Mouse (Mus musculus): ENCODE measurements around the gene Creb3l4.
"Not testable (repeated sequence)": the region's sequence is repeated elsewhere in the genome, so short reads cannot be mapped to it uniquely, and the experiment has no call there.

Gene Creb3l4

DNA sequence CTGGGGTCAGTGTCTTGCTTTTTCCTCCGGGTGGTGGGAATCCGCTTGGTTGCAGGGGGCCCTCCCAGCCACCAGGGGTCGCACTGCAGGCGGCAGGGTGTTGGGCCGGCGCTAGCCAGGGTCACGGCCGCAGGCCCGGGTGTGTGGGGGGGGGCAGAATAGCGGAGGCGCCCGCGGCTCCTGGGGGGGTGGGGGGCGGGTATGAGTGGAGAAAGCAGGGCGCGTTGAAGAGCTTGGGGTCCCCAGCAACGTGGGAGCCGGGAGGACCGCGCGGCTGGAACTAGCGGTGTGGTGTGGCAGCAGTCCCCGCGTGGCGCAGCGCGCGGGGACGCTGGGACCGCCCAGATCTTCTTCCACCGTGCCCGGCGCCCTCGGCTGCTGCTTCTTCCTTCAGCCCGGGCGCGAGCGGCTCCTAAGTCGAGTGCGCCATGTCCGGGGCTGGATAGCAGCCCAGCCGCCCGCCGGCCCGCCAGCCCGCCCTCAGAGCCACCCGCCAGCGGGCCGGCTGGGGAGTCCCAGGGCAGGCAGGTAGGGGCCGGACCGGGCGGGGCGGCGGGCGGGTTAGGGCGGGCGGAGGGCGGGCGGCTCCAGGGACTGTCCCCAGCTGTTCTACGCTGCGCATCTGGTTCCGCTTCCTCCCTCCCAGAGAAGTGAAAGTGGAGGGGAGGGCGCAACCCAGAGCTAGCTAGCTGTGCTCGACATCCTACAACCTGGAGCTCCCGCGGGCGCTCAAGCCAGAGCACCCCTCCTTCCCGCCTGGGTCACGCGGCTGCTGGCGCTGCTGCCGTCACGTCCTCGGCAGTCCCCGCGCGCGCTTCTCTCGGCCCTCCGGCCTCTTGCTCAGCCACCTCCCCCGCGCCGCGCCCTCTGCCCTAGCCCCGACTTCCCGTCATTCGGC lies 22.0 kb upstream of the Creb3l4 start, which contains the start of gene Dennd4b:
TSS of gene Dennd4b (plus strand) at position 152 of the 898 bp plus-strand sequence.
- peak; percentile 97 for DNase-seq (ENCODE audit: low spot score)

DNA sequence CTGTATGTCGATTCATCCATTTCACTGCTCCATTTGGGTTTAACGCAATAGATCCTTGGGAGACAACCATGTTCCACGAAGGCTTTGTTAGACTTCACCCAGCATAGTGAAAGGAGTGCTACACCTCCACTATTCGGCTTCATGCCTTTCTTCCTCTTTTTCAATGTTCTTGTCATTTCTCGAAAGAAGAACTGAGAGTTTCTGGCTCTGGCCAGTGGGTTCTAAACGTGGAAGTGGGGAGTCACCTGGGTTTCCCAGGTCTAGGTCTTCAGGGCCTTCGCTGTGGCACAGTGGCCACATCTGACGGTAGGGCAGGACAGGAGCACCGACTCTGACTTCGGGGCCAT lies 21.3 kb upstream of the Creb3l4 start:
- no peak for DNase-seq (ENCODE audit: low spot score)

DNA sequence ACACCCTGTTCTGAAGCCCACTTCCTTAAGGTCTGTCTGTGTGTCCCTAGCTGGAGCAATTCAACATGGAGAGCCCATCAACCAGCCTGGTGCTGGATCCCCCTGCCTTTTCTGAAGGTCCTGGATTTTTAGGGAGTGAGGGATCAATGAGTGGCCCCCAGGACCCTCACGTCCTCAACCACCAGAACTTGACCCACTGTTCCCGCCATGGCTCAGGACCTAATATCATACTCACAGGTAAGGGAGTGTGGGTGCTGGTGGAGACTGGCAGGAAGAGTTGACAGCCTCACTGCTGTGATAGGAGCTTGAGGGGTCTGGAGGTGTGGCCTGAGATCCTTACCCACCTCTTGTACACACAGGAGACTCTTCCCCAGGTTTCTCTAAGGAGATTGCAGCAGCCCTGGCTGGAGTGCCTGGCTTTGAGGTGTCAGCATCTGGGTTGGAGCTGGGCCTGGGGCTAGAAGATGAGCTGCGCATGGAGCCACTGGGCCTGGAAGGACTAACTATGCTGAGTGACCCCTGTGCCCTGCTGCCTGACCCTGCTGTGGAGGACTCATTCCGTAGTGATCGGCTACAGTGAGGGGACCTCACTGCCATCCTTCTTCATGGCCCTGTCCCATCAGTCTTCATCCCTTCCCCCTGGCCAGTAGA lies 19.9 kb upstream of the Creb3l4 start:
- DNase-seq (ENCODE audit: low spot score), result no peak

DNA sequence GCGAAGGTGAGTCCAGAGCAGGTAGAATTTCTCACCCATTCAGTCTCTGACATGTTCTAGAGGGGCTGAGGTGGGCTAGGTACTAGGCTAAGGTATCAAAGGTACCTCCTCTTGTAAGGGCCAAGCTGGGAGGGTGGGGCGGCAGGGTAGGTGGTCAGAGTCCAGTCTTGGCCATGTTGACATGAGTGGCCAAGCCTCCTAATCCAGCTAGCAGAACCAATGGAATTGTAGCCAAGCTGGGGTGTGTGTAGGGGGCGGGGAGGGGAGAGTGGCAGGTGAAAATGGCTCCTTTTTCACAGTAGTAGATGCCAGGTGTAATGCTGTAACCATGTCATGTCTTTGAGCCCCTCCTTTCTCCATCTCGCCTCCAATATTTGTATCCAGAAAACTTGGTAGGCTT lies 15.2 kb upstream of the Creb3l4 start:
- DNase-seq (ENCODE audit: low spot score), result no peak

DNA sequence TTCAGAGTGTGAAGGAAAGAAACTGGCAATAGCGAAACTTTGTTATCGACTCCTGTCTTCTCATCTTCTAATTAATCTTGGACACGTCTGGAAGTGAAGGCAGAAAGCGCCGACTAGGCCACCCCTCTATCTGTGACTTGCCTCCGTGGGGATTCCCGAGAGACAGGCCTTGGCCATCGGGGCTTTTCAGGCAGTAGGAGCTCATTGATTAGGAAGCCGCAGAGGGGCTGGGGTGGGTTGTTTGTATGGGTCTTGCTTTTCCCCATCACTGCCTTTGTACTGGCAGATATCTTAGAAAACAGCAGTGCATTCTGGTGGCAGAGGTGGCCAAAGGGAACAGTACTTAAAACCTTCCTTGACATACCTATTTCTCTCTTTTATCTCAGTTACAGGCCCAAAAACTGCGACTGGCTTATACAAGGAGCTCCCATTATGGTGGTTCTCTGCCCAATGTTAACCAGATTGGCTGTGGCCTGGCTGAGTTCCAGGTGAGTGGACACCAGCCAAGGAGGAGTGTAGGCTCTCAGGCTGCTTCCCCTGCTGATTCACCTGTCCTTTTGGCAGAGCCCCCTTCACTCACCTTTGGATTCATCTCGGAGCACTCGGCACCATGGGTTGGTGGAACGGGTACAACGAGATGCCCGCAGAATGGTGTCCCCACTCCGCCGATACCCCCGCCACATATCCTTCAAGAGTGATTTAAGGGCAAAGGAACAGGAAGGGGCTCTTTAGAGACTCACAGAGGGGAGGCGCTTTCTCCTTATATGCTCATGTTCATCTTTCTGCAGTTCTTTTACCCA lies 13.6 kb upstream of the Creb3l4 start:
- no peak for DNase-seq (ENCODE audit: low spot score)

DNA sequence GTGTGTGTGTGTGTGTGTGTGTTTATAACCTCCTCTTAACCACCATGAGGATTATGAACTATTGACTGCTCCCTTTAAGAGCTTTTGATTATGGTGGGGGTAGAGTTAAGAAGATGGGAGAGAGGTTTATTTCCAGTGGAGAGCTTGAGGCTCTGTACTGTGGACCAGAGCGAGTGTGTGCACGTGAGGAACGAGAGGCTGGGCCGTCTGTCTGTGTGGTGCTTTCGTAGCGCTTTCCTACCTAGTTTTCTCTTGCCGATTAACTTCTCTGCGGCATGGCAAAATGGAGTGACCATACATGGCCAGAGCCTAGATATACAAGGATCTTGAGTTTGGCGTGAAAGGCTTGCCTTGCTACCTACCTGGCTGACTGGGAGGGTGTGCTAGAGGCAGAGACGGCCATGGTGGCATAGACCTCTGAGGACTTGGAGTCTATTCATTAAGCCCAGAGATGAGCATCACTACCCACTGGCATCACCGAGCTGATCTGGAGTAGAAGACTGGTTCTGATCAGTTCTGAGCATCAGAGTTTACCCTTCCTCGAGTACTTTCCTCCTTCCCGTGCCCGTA lies 12.6 kb upstream of the Creb3l4 start:
- DNase-seq (ENCODE audit: low spot score), result no peak

DNA sequence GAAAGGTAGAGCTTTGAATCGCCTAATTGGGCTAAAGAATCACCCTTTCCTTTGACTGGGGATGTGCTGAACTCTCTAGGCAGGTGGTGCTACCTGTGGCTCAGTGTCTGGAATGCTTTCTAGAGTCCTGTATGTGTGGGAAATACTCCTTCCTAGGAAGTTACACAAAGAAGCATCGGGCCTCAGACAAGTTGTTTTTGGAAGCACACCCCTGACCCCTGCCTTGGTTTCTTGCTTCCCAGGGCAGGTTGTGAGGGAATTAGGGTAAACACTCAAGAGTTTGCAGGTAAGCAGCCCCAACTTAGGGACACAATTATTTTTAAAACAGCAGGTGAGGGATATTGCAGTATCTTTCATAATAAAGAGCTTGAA lies 11.9 kb upstream of the Creb3l4 start:
- DNase-seq (ENCODE audit: low spot score), result no peak

DNA sequence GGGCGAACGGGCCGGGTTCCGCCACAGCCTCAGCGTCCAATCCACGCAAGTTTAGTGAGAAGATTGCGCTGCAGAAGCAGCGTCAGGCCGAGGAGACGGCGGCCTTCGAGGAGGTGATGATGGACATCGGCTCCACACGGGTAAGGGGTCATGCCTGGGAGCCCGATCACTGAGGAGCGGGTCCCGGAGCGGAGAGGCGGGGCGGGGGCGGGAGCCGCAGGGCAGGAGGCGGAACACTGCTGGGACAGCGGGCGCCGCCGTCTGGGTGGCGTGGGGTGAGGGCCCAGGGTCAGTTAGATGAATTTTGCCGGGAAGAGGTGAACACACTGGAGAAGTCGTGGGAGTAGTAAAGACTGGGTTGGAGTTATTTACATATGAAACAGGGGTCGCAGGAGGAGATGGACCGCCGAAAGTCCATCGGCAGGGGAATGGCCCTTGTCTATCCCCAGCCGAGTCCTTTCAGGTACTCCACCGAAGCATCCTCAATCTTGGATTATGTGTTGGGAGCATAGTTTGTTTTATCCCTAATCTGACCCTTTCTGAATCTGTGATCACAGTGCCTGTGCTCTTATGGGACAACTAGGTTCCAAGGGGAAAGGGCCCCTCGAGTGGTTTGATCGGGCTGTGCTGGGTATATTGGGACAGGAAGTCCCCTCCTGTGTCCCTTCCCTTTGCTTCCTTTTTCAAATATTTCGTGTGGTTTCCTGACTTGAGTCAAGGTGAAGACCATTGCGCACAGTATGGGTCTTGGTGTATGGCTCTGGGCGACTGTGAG lies 11.3 kb upstream of the Creb3l4 start:
- DNase-seq (ENCODE audit: low spot score), result no peak

DNA sequence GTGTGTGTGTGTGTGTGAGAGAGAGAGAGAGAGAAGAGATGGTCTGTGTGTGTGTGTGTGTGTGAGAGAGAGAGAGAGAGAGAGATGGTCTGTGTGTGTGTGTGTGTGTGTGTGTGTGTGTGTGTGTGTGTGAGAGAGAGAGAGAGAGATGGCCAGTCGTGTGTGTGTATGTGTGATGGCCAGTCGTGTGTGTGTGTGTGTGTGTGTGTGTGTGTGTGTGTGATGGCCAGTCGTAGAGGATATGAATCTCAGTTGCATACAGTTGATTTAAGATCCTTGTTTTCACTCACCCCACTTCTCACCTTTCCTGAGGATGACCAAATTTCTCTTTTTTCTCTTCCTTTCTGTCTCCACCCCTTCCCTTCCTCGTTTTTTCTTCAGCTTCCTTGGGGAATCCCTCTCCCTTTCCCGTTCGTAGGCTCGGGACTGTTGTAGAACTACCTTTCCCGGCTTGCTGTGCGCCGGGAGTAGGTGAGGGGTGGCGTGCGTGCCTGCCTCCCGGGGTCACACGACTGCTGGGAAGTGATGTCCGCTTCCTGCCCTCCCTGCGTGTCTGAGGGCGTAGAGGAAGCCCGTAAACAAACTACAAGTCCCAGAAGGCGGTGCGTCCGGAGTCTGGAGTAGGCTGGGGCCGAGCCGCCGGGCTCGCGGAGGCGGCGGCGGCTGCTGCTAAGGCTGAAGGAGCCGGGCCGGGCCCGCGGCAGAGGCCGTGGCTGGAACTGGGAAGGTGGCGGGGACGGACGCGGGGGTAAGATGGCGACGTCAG lies 10.5 kb upstream of the Creb3l4 start, which contains the start of gene Crtc2:
TSS of gene Crtc2 (plus strand) at position 511 of the 766 bp plus-strand sequence.
- DNase-seq (ENCODE audit: low spot score), result peak; percentile 90

DNA sequence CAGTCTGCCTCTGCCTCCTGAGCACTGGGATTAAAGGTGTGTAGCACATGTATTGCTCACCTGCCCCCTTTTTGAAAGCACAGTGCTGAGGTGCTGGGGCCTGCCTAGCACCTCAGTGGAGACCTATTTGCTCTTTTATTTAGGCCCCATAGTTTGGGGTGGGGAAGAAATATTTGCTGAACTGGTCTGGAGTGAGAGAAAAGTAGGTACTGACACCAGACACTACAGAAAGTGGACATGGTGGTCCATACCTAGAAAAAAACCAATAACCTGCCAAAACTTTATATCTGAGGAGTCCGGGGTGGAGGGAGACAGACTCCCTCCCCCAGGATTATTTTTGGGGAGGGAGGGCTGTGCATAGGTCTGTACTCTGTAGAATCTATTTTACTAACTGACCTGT lies 9.9 kb upstream of the Creb3l4 start:
- not testable (repeated sequence) for DNase-seq (ENCODE audit: low spot score)

DNA sequence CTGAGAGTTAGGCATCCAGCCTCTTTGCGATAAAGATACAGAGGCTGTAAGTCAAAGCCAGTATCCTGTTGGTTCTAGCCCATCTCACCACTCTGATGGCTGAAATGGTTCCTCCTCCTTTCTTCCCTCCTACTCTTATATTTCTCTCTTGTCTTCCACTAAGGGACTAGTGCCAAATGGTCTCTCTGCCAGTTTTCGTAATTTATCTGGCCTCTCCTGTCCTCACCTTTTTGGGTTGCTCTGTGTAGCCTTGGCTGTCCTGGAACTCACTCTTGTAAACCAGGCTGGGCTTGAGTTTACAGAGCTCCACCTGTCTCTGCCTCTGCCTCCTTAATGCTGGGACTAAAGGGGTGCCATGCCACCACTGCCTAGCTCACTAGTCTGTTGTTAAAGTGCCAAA lies 9.3 kb upstream of the Creb3l4 start:
- not testable (repeated sequence) for DNase-seq (ENCODE audit: low spot score)

DNA sequence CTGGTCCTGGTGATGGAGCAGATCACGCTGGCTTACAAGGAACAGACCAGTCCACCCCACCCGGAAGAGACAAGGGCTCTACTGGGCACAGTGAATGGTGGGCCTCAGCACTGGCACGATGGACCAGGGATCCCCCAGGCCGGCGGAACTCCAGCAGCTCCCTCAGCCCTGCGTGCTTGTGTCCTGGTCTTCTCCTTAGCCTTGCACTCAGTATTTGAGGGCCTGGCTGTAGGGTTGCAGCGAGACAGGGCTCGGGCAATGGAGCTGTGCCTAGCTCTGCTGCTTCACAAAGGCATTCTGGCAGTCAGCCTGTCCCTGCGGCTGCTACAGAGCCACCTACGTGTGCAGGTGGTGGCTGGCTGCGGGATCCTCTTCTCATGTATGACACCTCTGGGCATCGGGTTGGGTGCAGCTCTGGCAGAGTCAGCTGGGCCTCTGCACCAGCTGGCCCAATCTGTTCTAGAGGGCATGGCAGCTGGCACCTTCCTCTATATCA lies 8.5 kb upstream of the Creb3l4 start:
- not testable (repeated sequence) for DNase-seq (ENCODE audit: low spot score)

DNA sequence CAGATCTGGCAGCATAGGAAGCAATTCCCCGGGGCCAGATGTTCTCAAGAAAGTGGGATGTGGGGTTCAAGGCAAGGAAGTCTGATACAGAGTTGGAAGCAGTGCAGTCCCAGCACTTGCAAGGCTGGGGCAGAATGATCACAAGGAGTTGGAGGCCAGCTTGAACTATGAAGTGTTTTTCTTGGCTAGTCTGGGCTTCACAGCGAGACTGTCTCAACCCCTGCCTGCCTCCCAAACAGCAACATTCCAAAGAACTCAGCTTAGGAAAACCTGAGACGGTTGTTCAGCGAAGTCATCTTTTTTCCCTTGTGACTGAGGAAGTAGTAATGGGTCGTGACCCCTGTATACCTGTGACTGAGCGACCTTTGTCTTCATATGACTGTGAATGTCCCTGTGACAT lies 7.5 kb upstream of the Creb3l4 start:
- DNase-seq (ENCODE audit: low spot score), result no peak

DNA sequence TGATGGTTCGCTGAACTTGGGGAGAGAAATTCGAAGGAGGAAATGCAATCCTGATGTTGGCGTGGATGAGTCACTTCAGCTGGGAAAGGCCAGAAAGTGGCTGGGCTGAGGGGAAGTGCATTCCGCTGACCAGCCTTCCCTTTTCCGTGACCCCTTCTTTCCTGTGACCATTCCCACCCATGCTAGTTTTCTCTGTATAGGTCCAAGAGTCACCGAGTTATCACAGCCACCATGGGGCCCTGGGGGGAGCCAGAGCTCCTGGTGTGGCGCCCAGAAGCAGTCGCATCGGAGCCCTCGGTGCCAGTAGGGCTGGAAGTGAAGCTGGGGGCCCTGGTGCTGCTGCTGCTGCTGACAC lies 5.4 kb upstream of the Creb3l4 start:
- no peak for DNase-seq (ENCODE audit: low spot score)

DNA sequence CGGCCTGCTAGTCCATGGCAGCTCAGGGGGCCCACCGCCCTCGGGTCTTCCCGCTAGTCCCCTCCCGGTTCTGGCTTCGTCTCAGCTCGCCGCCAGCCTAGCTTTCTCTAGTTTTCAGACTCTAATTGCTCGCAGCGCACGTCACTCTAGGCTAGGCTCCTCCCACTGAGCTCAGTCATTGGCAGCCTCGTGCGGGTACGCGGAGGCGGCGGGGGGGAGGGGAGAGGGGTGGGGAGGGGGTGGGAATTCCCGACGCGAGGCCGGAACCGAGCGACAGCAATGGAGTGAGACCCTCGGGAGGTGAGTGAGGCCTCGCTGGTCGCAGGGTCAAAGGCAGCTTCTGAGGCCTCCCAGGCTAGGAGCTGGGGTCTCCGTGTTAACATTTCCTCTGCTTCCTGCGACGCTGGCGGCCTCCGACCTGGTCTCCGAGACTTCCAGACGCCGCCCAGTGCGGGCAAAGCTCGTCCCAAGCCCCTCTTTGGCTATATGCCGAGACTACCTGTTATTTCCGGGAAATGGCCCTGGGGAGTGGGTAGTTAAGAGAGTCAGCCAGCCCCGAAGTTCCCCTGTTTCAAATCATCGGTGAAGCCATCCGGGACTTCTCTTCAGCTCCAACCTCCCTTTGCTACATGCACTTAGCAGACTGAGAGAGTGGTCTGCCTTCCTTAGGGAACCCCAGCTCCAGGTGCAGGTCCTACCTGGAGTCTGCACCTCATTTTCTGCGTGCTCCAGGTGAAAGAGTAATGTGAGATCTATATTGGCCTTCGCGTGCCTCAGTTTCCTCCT lies 4.8 kb upstream of the Creb3l4 start, which contains the start of gene Slc39a1:
TSS of gene Slc39a1 (plus strand) at position 213 of the 786 bp plus-strand sequence.
- peak; percentile 92 for DNase-seq (ENCODE audit: low spot score)

DNA sequence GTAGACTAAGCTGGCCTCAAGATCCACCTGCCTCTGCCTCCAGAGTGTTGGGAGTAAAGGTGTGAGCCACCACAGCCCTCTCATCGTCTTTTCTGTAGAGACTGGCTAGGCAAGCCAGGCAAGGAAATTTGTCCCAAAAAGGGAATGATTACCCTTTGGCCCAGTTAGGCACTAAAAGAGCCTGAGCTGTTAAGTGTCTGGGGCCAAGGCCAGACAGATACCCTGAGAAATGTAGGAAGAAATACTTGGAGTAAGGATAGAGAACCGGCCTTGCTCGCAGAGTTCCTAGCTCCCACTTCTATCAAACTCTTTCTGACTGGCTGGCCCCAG lies 4.3 kb upstream of the Creb3l4 start:
- DNase-seq (ENCODE audit: low spot score), result no peak

DNA sequence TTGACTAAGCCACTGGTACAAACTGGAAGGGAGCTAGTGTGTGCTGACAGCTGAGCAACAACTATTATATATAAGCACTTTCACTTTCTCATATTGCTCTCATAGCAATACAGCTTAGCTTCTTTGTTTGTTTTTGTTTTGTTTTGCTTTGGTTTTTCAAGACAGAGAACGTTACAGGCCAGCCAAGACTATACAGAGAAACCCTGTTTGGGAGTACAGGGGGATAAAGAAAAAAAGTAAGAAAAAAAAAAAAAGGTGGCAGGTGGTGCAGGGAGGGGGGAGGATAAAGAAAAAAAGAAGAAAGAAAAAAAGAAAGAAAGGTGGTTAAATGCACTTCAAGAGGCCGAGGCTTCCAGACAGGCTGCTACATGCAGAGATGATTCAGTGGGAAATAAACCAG lies 2.1 kb upstream of the Creb3l4 start:
- no peak for DNase-seq (ENCODE audit: low spot score)

DNA sequence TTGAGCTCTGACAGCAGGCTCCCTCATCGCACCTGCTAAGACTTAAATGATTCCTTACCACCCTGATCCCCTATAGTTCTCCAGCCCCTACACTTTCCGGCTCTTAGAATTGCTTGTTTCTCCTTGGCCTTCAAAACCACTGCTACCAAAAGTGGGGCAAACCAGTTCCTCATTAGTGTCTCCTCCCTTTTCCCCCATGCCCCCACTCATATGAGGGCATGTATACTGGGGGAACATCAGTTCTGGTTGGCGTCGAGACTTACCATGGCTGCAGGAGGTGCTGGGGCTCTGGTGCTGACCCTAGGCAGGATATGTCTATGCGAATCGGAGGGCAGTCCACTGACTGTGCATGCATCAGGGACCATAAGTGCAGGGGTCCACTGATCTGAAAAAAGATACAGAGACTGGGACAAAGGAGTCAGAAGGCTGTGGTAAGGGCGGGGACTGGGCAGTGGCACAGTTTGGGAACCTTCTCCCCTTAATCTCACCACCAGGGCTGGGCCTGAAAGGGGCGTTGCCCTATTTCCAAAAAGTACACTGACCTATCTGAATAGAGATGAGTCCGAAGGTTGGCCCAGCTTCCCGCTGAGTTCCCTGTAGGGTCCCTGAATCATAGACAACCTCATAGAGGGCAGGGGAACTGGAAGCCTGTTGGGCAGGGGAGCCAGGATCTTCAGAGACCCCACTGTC lies 1.5 kb downstream of the Creb3l4 start:
- DNase-seq (ENCODE audit: low spot score), result no peak

DNA sequence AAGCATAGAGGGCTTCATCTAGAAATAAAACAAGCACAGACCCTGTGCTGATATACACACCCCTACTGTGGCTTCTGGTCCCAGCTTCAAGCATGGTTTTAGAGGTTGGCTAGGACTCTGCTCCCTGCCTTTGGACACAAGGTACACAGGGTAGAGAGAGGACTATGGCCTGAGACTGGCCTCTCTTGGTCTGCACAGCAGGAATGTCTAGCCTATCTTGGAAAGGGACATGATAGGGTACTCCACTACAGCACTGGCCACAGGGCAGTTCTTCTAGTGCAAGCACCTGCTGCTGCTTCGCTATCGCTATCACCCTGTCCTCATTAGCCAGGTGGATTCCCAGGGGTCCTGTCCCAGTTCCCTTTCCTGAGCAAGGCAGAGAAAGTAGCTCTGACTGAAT lies 2.1 kb downstream of the Creb3l4 start:
- DNase-seq (ENCODE audit: low spot score), result no peak

Data from testis, postnatal 10 days (tissue).